ENCODE assay signal across 8 mouse cellular contexts in genomic region chr19:46396109-46396508, GRCm38 (mm10). TPM values are rescaled to one million over a fixed set of nuclear protein-coding genes. Genes with fewer than 3 reads are reported as not detected.
DNase-seq lines count a peak whose midpoint lies in the region; ATAC-seq and TF ChIP-seq lines count a peak whose summit lies in the region.

No protein-coding gene starts in this region.

- H3K9ac ChIP-seq in embryonic facial prominence, embryonic 15.5 days: no peak overlapping the region
- H3K9ac ChIP-seq in limb, embryonic 12.5 days (replicated peaks): no peak overlapping the region
- H3K9ac ChIP-seq in neural tube, embryonic 14.5 days (replicated peaks; ENCODE audit: low read depth, low read length): no peak overlapping the region

- H3K4me3 ChIP-seq in layer of hippocampus, adult 2 months: peak overlapping the region; percentile 99
- peak overlapping the region; percentile 89 for H3K4me3 ChIP-seq in embryonic facial prominence, embryonic 15.5 days (replicated peaks)
- peak overlapping the region; percentile 81 for H3K4me3 ChIP-seq in limb, embryonic 12.5 days (replicated peaks)
- peak overlapping the region; percentile 79 for H3K4me3 ChIP-seq in neural tube, embryonic 14.5 days (ENCODE audit: low read depth, low read length)

- peak overlapping the region; percentile 98 for H3K27ac ChIP-seq in layer of hippocampus, adult 2 months
- peak overlapping the region; percentile 84 for H3K27ac ChIP-seq in embryonic facial prominence, embryonic 15.5 days (replicated peaks)
- H3K27ac ChIP-seq in limb, embryonic 12.5 days: no peak overlapping the region
- H3K27ac ChIP-seq in neural tube, embryonic 14.5 days (ENCODE audit: low read depth, low read length): no peak overlapping the region; the same call in 1 of the 2 replicates

- no peak for TF ChIP-seq CTCF in layer of hippocampus, adult 2 months (conservative IDR thresholded peaks at IDR 0.05)

- no peak for ATAC-seq in embryonic facial prominence, embryonic 15.5 days (ENCODE audit: insufficient number of reproducible peaks, low FRiP score, low TSS enrichment, low read depth)
- ATAC-seq in limb, embryonic 12.5 days (ENCODE audit: insufficient number of reproducible peaks, insufficient read depth, low FRiP score, low TSS enrichment, low read depth): no peak
- ATAC-seq in neural tube, embryonic 14.5 days (ENCODE audit: low read depth): no peak
- no peak for ATAC-seq in frontal cortex, adult (ENCODE audit: low TSS enrichment)

- H3K4me1 ChIP-seq in embryonic facial prominence, embryonic 15.5 days: peaks cover 59% of the 10 kb centered on the region
- H3K4me1 ChIP-seq in limb, embryonic 12.5 days (replicated peaks): peaks cover 52% of the 10 kb centered on the region
- H3K4me1 ChIP-seq in neural tube, embryonic 14.5 days (ENCODE audit: control insufficient read depth, insufficient read depth, low read length): peaks cover 42% of the 10 kb centered on the region

- no peaks in the 10 kb centered on the region for H3K27me3 ChIP-seq in embryonic facial prominence, embryonic 15.5 days
- no peaks in the 10 kb centered on the region for H3K27me3 ChIP-seq in limb, embryonic 12.5 days
- no peaks in the 10 kb centered on the region for H3K27me3 ChIP-seq in neural tube, embryonic 14.5 days (ENCODE audit: control insufficient read depth, insufficient read depth, low read length)

- no peak for DNase-seq in layer of hippocampus, adult 2 months (ENCODE audit: low spot score in 2 of 2)
- no peak for DNase-seq in layer of hippocampus, postnatal 25 days (ENCODE audit: extremely low spot score in 1 of 2, low spot score in 1 of 2)
- DNase-seq in B cell, adult 2 months: no peak
- no peak for DNase-seq in frontal cortex, postnatal 36 days (ENCODE audit: low spot score in 2 of 2)

- peak overlapping the region; percentile 67 for H3K4me2 ChIP-seq in embryonic facial prominence, embryonic 15.5 days (replicated peaks)
- peak overlapping the region; percentile 96 for H3K4me2 ChIP-seq in limb, embryonic 12.5 days
- peak overlapping the region; percentile 53 for H3K4me2 ChIP-seq in neural tube, embryonic 14.5 days (ENCODE audit: low read depth, low read length)

- 10% methylated on average over 8 of the region's 8 CpGs for WGBS in embryonic facial prominence, embryonic 15.5 days
- WGBS in limb, embryonic 12.5 days: 9% methylated on average over 8 of the region's 8 CpGs
- WGBS in neural tube, embryonic 14.5 days: 14% methylated on average over 8 of the region's 8 CpGs

- peaks cover 4% of the 10 kb centered on the region; the same call in 1 of the 2 replicates for H3K36me3 ChIP-seq in embryonic facial prominence, embryonic 15.5 days
- H3K36me3 ChIP-seq in limb, embryonic 12.5 days: peaks cover 4% of the 10 kb centered on the region
- peaks cover under 1% of the 10 kb centered on the region; the same call in 1 of the 2 replicates for H3K36me3 ChIP-seq in neural tube, embryonic 14.5 days (ENCODE audit: control insufficient read depth, insufficient read depth, low read length)

- H3K9me3 ChIP-seq in embryonic facial prominence, embryonic 15.5 days (replicated peaks): no peaks in the 10 kb centered on the region
- no peaks in the 10 kb centered on the region for H3K9me3 ChIP-seq in limb, embryonic 12.5 days
- H3K9me3 ChIP-seq in neural tube, embryonic 14.5 days (ENCODE audit: control insufficient read depth, low read length): no peaks in the 10 kb centered on the region

RNA-seq across cellular contexts. Expression of gene Actr1a, which starts 0.6 kb away (rescaled TPM):
- total RNA-seq in layer of hippocampus, adult 2 months (2021): 100 to 1,000 TPM; 179 to 184 TPM
- 100 to 1,000 TPM; 174 to 194 TPM for total RNA-seq in layer of hippocampus, postnatal 25 days (2021)
- 149 and 153 TPM in 2 replicates for polyA plus RNA-seq in embryonic facial prominence, embryonic 15.5 days (2015; fragmentation: Nextera tagmentation; extraction: Ambion mirVana)
- 145 and 147 TPM in 2 replicates for polyA plus RNA-seq in limb, embryonic 12.5 days (2016; fragmentation: Nextera tagmentation; extraction: Ambion mirVana)
- polyA plus RNA-seq in neural tube, embryonic 14.5 days (2014; fragmentation: Nextera tagmentation; extraction: Ambion mirVana): 320 and 344 TPM in 2 replicates

RNA-seq across cellular contexts. Expression of gene Sufu, which starts 0.6 kb away (rescaled TPM):
- 10 to 100 TPM; 20.3 to 23.2 TPM for total RNA-seq in layer of hippocampus, adult 2 months (2021)
- total RNA-seq in layer of hippocampus, postnatal 25 days (2021): 10 to 100 TPM; 19.4 to 22.1 TPM
- 36.0 and 38.4 TPM in 2 replicates for polyA plus RNA-seq in embryonic facial prominence, embryonic 15.5 days (2015; fragmentation: Nextera tagmentation; extraction: Ambion mirVana)
- 44.4 and 45.2 TPM in 2 replicates for polyA plus RNA-seq in limb, embryonic 12.5 days (2016; fragmentation: Nextera tagmentation; extraction: Ambion mirVana)
- 20.2 and 24.9 TPM in 2 replicates for polyA plus RNA-seq in neural tube, embryonic 14.5 days (2014; fragmentation: Nextera tagmentation; extraction: Ambion mirVana)

RNA-seq across cellular contexts. Expression of gene 2310034G01Rik, which starts 46.0 kb away (rescaled TPM):
- total RNA-seq in layer of hippocampus, adult 2 months (2021): 1 to 10 TPM; 1.0 to 1.3 TPM
- under 1 TPM; 0.76 to 0.89 TPM for total RNA-seq in layer of hippocampus, postnatal 25 days (2021)
- polyA plus RNA-seq in embryonic facial prominence, embryonic 15.5 days (2015; fragmentation: Nextera tagmentation; extraction: Ambion mirVana): 3.5 and 5.3 TPM in 2 replicates
- 2.3 TPM in 2 replicates for polyA plus RNA-seq in limb, embryonic 12.5 days (2016; fragmentation: Nextera tagmentation; extraction: Ambion mirVana)
- 2.0 and 3.9 TPM in 2 replicates for polyA plus RNA-seq in neural tube, embryonic 14.5 days (2014; fragmentation: Nextera tagmentation; extraction: Ambion mirVana)

RNA-seq across cellular contexts. Expression of gene Mfsd13a, which starts 55.2 kb away (rescaled TPM):
- total RNA-seq in layer of hippocampus, adult 2 months (2021): 10 to 100 TPM; 30.2 to 30.5 TPM
- total RNA-seq in layer of hippocampus, postnatal 25 days (2021): 10 to 100 TPM; 29.9 to 31.4 TPM
- 4.3 and 4.4 TPM in 2 replicates for polyA plus RNA-seq in embryonic facial prominence, embryonic 15.5 days (2015; fragmentation: Nextera tagmentation; extraction: Ambion mirVana)
- 3.8 and 4.4 TPM in 2 replicates for polyA plus RNA-seq in limb, embryonic 12.5 days (2016; fragmentation: Nextera tagmentation; extraction: Ambion mirVana)
- polyA plus RNA-seq in neural tube, embryonic 14.5 days (2014; fragmentation: Nextera tagmentation; extraction: Ambion mirVana): 10.7 and 12.7 TPM in 2 replicates

RNA-seq across cellular contexts. Expression of gene Cuedc2, which starts 57.6 kb away (rescaled TPM):
- 100 to 1,000 TPM; 171 to 178 TPM for total RNA-seq in layer of hippocampus, adult 2 months (2021)
- total RNA-seq in layer of hippocampus, postnatal 25 days (2021): 100 to 1,000 TPM; 164 to 189 TPM
- polyA plus RNA-seq in embryonic facial prominence, embryonic 15.5 days (2015; fragmentation: Nextera tagmentation; extraction: Ambion mirVana): 167 and 168 TPM in 2 replicates
- polyA plus RNA-seq in limb, embryonic 12.5 days (2016; fragmentation: Nextera tagmentation; extraction: Ambion mirVana): 165 and 176 TPM in 2 replicates
- polyA plus RNA-seq in neural tube, embryonic 14.5 days (2014; fragmentation: Nextera tagmentation; extraction: Ambion mirVana): 346 and 359 TPM in 2 replicates

Comparison
In these comparisons a context has a peak if more than half of its experiments do, and no peak if none do; other contexts are left out.
1. H3K27ac ChIP-seq: peak in layer of hippocampus, adult 2 months (single experiment) and embryonic facial prominence, embryonic 15.5 days (single experiment); none in limb, embryonic 12.5 days (single experiment) and neural tube, embryonic 14.5 days (single experiment).
2. Peak in every context shown above with its lines, with median percentiles within 50 percentile points of each other: H3K4me3 ChIP-seq and H3K4me2 ChIP-seq.